Mouse (Mus musculus) kidney, adult 2 months (tissue): ENCODE results near the gene Ccr10.

ENCODE experiments used
- CTCF ChIP-seq: fragments of 200-500 bp; conservative IDR thresholded peaks from 2 replicates; pipeline ENCODE4 v1.5.1; 2011; ENCODE audit warnings: low read depth, mild to moderate bottlenecking, control low read depth, low read length, moderate library complexity, mixed read lengths; ENCODE audit not compliant: insufficient read depth, insufficient read length
- POLR2A ChIP-seq: fragments of 200-500 bp; IDR thresholded peaks from one replicate; pipeline ENCODE4 v1.6.1; 2011; ENCODE audit warnings: low read depth, low read length, control low read depth

DNA sequence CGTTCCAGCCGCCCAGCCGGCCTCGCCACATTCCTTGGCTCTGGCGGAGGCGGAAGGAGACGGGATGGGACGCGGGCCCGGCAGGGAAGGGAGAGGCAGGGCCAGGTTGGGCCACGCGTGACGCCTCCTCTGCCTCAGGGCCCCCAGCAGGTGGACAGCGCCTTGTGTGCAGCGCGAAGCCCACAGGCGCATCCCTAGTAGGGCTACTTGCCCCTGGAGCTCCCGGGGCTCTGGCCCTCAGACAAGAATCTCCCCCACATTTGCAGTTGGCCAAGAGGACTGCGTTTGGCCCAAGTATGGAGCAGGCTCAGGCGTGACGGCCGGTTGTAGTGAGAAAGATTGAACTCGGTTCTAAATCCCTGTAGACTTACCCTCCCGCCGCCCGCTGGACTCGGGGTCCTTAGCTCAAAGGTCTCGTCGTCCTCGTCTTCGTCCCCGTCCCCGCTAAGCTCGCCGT lies 4.9 kb downstream of the Ccr10 start, which contains the start of gene Cntnap1:
- TF ChIP-seq CTCF = no peak
- TF ChIP-seq POLR2A = peak; percentile 8
